Mouse (Mus musculus) liver, postnatal 0 days (tissue): Measurements from ENCODE around the gene Psap. TPM values are rescaled to one million over a fixed set of nuclear protein-coding genes. Genes with fewer than 3 reads are reported as not detected.

Experiments used
- ATAC-seq: fragments of 200-750 bp; cut with Nextera tagmentation; 2 replicates; pipeline ENCODE4 v1.8.0; 2017; ENCODE audit warnings: mild to moderate bottlenecking, moderate library complexity
- DNase-seq: peaks from one replicate; pipeline ENCODE4 v3.0.0-alpha.2; 2016
- H3K27ac ChIP-seq: fragments of 300-500 bp; sonication (generic); 2 replicates; pipeline ENCODE4 v1.5.1; 2014; ENCODE audit warnings: antibody characterized with exemption, moderate library complexity, mild to moderate bottlenecking, low read depth
- H3K27me3 ChIP-seq: fragments of 300-500 bp; sonication (generic); 2 replicates; pipeline ENCODE4 v1.6.1; 2014; ENCODE audit warnings: low read length, control low read depth, mixed read lengths; ENCODE audit not compliant: insufficient read depth
- H3K36me3 ChIP-seq: fragments of 300-500 bp; sonication (generic); replicated peaks from 2 replicates; pipeline ENCODE4 v1.6.1; 2014; ENCODE audit warnings: mild to moderate bottlenecking, control low read depth, low read length, moderate library complexity, mixed read lengths; ENCODE audit not compliant: insufficient read depth
- H3K4me1 ChIP-seq: fragments of 300-500 bp; sonication (generic); 2 replicates; pipeline ENCODE4 v1.6.1; 2014; ENCODE audit warnings: antibody characterized with exemption, mild to moderate bottlenecking, control low read depth; ENCODE audit not compliant: insufficient read depth
- H3K4me2 ChIP-seq: fragments of 300-500 bp; sonication (generic); 2 replicates; pipeline ENCODE4 v1.6.1; 2014; ENCODE audit warnings: low read depth, mild to moderate bottlenecking, low read length, moderate library complexity, mixed read lengths
- H3K4me3 ChIP-seq: fragments of 300-500 bp; sonication (generic); 2 replicates; pipeline ENCODE4 v1.5.1; 2014; ENCODE audit warnings: low read depth, low read length
- H3K9ac ChIP-seq: fragments of 300-500 bp; sonication (generic); replicated peaks from 2 replicates; pipeline ENCODE4 v1.6.1; 2014; ENCODE audit warnings: mild to moderate bottlenecking, moderate library complexity
- H3K9me3 ChIP-seq: fragments of 300-500 bp; sonication (generic); 2 replicates; pipeline ENCODE4 v1.6.1; 2016; ENCODE audit warnings: mild to moderate bottlenecking, control low read depth, low read length, mixed read lengths
- CTCF ChIP-seq: sonication (generic); IDR thresholded peaks from 2 replicates; pipeline ENCODE4 v1.5.1; 2016; ENCODE audit warnings: antibody characterized with exemption, low read depth
- EP300 ChIP-seq: IDR thresholded peaks from 2 replicates; pipeline ENCODE4 v1.6.1; 2016; ENCODE audit warnings: antibody characterized with exemption, low read depth, mild to moderate bottlenecking
- WGBS: fragments of 180-500 bp; shearing (Covaris S2); extraction: QIAGEN DNeasy Blood & Tissue Kit; methylation state at CpG from one replicate; pipeline ENCODE4 v1.1.7; 2014; ENCODE audit not compliant: insufficient replicate concordance; 5-methylcytosine and 5-hydroxymethylcytosine counted together
- polyA plus RNA-seq: library from polyadenylated mRNA; unstranded; fragments of >200 nt; fragmentation: Nextera tagmentation; extraction: Ambion mirVana; gene quantifications from 2 replicates; pipeline ENCODE4 v1.2.1, GENCODE M21; 2015

Gene Psap
- polyA plus RNA-seq, 1 experiment from 2014 or later = 110 TPM

- H3K4me1 ChIP-seq = peaks cover 52% of the 10 kb centered on the region
- peak within 1 kb of the TSS; percentile 94 for H3K27ac ChIP-seq
- peak within 1 kb of the TSS; percentile 85 for H3K9ac ChIP-seq
- DNase-seq (peak; percentile 92), ATAC-seq (peak; percentile 76)
- H3K4me3 ChIP-seq = peak within 1 kb of the TSS; percentile 77
- peak; percentile 92 for TF ChIP-seq CTCF
- no peak for TF ChIP-seq EP300
- under 1% methylated on average over 37 of the region's 37 CpGs for WGBS
- no peaks in the 10 kb centered on the region for H3K27me3 ChIP-seq
- H3K9me3 ChIP-seq = no peaks in the 10 kb centered on the region
- no peaks in the 10 kb centered on the region for H3K36me3 ChIP-seq
- peak within 1 kb of the TSS; percentile 91 for H3K4me2 ChIP-seq
Measured at GRCm38 (mm10) chr10:60346701-60347405, 69.4 kb downstream of the Psap start, which contains the start of gene Vsir. Vsir (plus strand) TSS chr10:60346851.

DNA sequence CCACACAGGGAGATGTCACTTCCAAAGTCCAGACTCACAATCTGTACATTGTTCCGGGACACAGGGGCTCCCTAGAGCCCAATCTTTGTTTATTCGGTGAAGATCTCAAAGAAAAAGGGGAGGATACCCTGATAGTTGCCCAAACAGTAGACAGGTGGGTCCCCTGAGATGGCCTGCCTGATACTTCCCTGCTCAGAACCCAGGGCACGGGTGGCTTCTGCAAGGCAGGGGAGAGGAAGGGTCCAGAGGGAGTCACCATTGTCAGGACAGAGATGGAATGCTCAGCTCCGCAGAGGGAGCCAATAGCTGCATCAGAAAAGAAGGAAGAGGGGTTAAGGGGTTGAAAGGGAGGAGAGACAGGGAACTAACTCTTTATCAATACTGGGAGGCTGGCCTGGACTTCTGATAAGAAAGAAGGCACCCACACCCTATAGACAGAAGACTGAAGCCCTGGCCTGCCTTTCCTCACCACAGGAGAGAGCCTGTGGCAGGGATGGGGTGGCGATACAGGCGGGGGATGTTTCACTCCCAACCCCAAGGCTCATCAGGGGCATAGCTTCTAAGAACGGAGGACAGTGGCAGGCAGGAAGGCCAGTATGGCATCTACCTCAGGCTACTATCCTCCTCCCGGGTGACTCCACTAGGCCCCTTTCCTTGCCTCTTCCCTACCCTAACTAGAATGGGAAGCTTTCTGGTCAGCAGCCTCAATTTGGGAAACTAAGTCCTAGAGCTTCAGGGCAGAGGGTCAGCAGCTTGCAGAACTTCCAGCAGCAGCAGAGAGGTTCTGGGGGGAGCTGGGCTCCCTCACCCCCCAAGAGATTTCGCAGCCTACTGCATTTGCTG is 70.6 kb downstream of the Psap start:
- Histone ChIP-seq H3K9ac (peak overlapping the region; percentile 85), H3K4me2 (peak overlapping the region; percentile 91), H3K27ac (peak overlapping the region; percentile 94), H3K36me3 (no peaks in the 10 kb centered on the region), H3K9me3 (no peaks in the 10 kb centered on the region), H3K4me1 (peaks cover 58% of the 10 kb centered on the region), H3K27me3 (no peaks in the 10 kb centered on the region), H3K4me3 (peak overlapping the region; percentile 77)
- peak; percentile 14; the same call in 1 of the 2 replicates for ATAC-seq
- DNase-seq = no peak
- TF ChIP-seq EP300 (no peak; the same call in 1 of the 2 replicates), CTCF (no peak)
- 36% methylated on average over 9 of the region's 9 CpGs for WGBS

- DNase-seq (peak; percentile 68), ATAC-seq (no peak)
- peak overlapping the region; percentile 77 for H3K4me3 ChIP-seq
- H3K4me2 ChIP-seq = peak overlapping the region; percentile 91
- H3K4me1 ChIP-seq = peaks cover 58% of the 10 kb centered on the region
- no peaks in the 10 kb centered on the region for H3K36me3 ChIP-seq
- peak overlapping the region; percentile 94 for H3K27ac ChIP-seq
- H3K9me3 ChIP-seq = no peaks in the 10 kb centered on the region
- H3K27me3 ChIP-seq = no peaks in the 10 kb centered on the region
- peak overlapping the region; percentile 85 for H3K9ac ChIP-seq
- 37% methylated on average over 6 of the region's 6 CpGs for WGBS
- no peak for TF ChIP-seq CTCF
- no peak for TF ChIP-seq EP300
Measured at GRCm38 (mm10) chr10:60349056-60349455, 71.6 kb downstream of the Psap start.

DNA sequence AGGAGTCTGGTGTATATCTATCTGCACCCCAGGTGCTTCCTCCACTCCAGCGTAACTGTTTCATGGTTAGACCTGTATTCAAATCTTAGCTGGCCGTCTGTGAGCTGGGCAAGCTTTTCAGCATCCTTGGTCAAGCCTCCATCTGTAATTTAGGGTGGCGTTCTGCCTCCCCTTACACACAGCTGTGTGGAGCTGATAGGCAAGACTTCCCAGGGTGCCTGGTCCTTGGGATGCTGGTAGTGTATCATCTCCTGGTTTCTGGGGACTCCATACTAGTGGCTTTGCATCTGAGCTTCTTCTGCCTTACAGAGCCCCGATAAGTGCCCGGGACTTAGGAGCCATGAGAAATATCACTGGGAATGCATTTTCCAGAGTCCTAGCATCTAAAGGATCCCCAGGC is 72.2 kb downstream of the Psap start:
- ATAC-seq (peak; percentile 46), DNase-seq (peak; percentile 35)
- Histone ChIP-seq H3K27ac (peak overlapping the region; percentile 94), H3K27me3 (no peaks in the 10 kb centered on the region), H3K36me3 (no peaks in the 10 kb centered on the region), H3K9me3 (no peaks in the 10 kb centered on the region), H3K4me3 (peak overlapping the region; percentile 77), H3K4me2 (peak overlapping the region; percentile 91), H3K9ac (peak overlapping the region; percentile 85), H3K4me1 (peaks cover 58% of the 10 kb centered on the region)
- 69% methylated on average over 5 of the region's 5 CpGs for WGBS
- no peak for TF ChIP-seq CTCF
- peak; percentile 74 for TF ChIP-seq EP300

DNA sequence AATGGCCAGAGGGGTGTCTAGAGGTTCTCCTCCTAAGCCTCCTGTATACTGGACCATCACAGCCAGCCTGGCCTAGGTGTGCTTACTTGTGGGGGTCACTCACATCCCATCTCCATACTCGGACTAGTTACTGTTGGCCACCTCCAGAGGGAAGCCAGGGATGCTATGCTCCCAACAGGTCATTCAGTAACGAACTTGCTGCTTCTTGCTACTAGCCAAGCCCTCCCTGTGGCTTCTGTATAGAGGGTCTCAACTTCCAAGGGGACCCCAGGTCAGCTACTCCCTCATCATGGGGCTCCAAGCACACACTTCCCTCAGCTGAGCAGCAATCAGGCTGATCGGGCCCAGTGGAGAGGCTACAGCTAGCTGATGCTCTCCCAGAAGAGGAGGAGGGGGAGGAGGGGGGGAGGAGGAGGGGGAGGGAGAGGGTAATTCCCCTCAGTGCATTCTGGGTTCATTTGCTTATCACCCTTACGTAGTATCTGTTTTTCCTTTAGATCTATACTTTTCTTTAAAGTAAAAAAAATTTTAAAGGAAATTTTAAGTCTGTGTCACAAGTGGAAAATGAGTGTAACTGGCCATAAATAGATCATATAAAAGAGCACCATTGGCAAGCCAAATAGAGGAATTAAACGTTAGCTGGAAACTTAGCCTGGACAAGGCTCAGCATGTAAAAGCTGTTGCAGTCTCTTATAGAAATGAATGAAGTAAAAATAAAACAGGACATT is 72.8 kb downstream of the Psap start:
- Histone ChIP-seq H3K4me1 (peaks cover 58% of the 10 kb centered on the region), H3K9ac (peak overlapping the region; percentile 36), H3K9me3 (no peaks in the 10 kb centered on the region), H3K27ac (peak overlapping the region; percentile 94), H3K4me2 (peak overlapping the region; percentile 91), H3K36me3 (no peaks in the 10 kb centered on the region), H3K27me3 (no peaks in the 10 kb centered on the region), H3K4me3 (peak overlapping the region; percentile 77)
- 39% methylated on average over 5 of the region's 5 CpGs for WGBS
- ATAC-seq (no peak), DNase-seq (no peak)
- TF ChIP-seq EP300 (no peak), CTCF (no peak)

DNA sequence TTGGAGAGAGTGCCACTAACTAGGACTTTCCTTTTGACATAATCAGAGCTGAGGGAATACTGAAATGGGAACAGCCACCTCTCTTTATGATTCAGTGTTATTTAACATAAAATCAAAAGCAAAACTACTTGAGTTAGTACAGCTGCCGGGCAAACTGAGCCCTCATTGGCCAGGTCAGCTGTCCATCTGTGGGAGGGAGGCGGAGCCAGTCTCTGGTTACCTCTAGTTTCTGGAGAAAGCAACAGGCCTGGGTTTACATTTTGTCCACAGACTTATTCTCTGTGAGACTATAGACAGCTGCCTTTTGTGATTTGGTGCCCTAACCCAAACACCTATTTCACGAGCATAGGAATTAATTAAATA is 73.4 kb downstream of the Psap start:
- 13% methylated on average over 3 of the region's 3 CpGs for WGBS
- Histone ChIP-seq H3K27ac (peak overlapping the region; percentile 94), H3K27me3 (no peaks in the 10 kb centered on the region), H3K9me3 (no peaks in the 10 kb centered on the region), H3K9ac (no peak overlapping the region; the same call in 1 of the 2 replicates), H3K4me2 (peak overlapping the region; percentile 91), H3K36me3 (no peaks in the 10 kb centered on the region), H3K4me1 (peaks cover 58% of the 10 kb centered on the region), H3K4me3 (peak overlapping the region; percentile 77)
- no peak for TF ChIP-seq CTCF
- TF ChIP-seq EP300 = no peak
- DNase-seq (peak; percentile 92), ATAC-seq (no peak)
